Mouse (Mus musculus): ENCODE data around the gene Stfa3. TPM values are rescaled to one million over a fixed set of nuclear protein-coding genes. Genes with fewer than 3 reads are reported as not detected.
"Not testable (repeated sequence)": the region's sequence is repeated elsewhere in the genome, so short reads cannot be mapped to it uniquely, and the experiment has no call there.

Gene Stfa3
- polyA plus RNA-seq, 1 experiment: not detected

DNA sequence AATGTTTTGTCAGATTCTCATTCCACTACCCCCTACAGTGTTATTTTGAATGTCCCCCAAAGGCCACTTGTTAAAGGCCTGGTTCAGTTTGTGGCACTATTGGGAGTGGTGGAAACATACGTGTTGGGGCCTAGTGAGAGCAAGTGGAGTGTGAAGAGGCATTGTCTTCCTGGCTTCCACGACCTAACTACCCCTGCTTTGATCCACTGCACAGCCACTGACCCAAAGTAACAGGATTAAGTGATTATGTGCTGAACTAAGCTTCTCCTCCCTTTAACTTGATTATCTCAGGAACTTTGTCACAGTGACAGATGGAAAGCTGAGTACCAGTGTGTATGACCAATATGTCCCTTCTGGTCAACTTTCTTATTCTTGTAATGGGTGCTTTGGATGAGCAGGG lies 5.2 kb upstream of the Stfa3 start:
- Histone ChIP-seq H3ac (ENCODE audit: control insufficient read depth, insufficient read length) (no peak overlapping the region), H3K79me2 (ENCODE audit: control insufficient read depth, insufficient read depth) (no peaks in the 10 kb centered on the region), H3K36me3 (ENCODE audit: control insufficient read depth, insufficient read depth) (no peaks in the 10 kb centered on the region), H3K27me3 (ENCODE audit: control insufficient read depth, insufficient read depth, insufficient read length) (no peaks in the 10 kb centered on the region), H3K4me3 (no peak overlapping the region), H3K4me2 (ENCODE audit: low read depth) (no peak overlapping the region)
- TF ChIP-seq USF1 (IDR thresholded peaks at IDR 0.05; ENCODE audit: low read depth): no peak
- no peak for TF ChIP-seq CEBPB (IDR thresholded peaks at IDR 0.05; ENCODE audit: insufficient read depth, poor library complexity, severe bottlenecking)
- TF ChIP-seq TCF12 (IDR thresholded peaks at IDR 0.05; ENCODE audit: insufficient read depth, poor library complexity, severe bottlenecking): no peak
- no peak for TF ChIP-seq REST (IDR thresholded peaks at IDR 0.05; ENCODE audit: insufficient read depth, insufficient read length)
- TF ChIP-seq MYOD1 (IDR thresholded peaks at IDR 0.05; ENCODE audit: control insufficient read depth in 1 of 3, insufficient read length in 2 of 3, low read depth in 2 of 3): no peak
- no peak for TF ChIP-seq E2F4 (IDR thresholded peaks at IDR 0.05; ENCODE audit: insufficient read depth)
- no peak for TF ChIP-seq MYOG (IDR thresholded peaks at IDR 0.05; ENCODE audit: control insufficient read depth in 1 of 3, insufficient read depth in 1 of 3, insufficient read length in 2 of 3, low read depth in 2 of 3)
- TF ChIP-seq POLR2AphosphoS2 (IDR thresholded peaks at IDR 0.05; ENCODE audit: insufficient read length, low read depth): no peak
- no peak for TF ChIP-seq MAX (IDR thresholded peaks at IDR 0.05; ENCODE audit: low read depth)
- TF ChIP-seq POLR2A (IDR thresholded peaks at IDR 0.05; ENCODE audit: insufficient read length, low read depth): no peak
- TF ChIP-seq SRF (IDR thresholded peaks at IDR 0.05; ENCODE audit: control insufficient read depth, insufficient read length, low read depth): no peak
- TF ChIP-seq TCF3 (IDR thresholded peaks at IDR 0.05; ENCODE audit: insufficient read length, low read depth): no peak

DNA sequence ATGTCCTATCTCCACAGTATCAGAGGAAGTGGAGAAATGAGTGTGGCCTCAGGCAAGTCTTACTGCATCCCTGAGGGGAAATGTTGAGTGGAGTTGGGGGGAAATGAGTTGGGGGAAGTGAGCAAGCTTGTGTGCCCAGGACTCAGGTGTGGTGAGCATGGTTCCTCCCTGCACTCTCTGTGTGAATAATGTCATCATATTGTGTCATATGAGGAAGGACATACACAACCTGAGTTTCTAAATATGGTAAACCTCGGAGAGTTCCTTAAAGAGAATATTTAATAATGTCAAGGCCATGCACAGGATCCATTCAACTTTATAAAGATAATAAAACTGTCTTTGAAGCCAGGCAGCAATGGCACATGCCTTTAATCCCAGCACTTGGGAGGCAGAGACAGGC lies 34.2 kb downstream of the Stfa3 start:
- not testable (repeated sequence) for H3ac ChIP-seq (ENCODE audit: control insufficient read depth, insufficient read length); H3K79me2 ChIP-seq (ENCODE audit: control insufficient read depth, insufficient read depth); H3K36me3 ChIP-seq (ENCODE audit: control insufficient read depth, insufficient read depth); H3K4me3 ChIP-seq; H3K27me3 ChIP-seq (ENCODE audit: control insufficient read depth, insufficient read depth, insufficient read length); H3K4me2 ChIP-seq (ENCODE audit: low read depth)

DNA sequence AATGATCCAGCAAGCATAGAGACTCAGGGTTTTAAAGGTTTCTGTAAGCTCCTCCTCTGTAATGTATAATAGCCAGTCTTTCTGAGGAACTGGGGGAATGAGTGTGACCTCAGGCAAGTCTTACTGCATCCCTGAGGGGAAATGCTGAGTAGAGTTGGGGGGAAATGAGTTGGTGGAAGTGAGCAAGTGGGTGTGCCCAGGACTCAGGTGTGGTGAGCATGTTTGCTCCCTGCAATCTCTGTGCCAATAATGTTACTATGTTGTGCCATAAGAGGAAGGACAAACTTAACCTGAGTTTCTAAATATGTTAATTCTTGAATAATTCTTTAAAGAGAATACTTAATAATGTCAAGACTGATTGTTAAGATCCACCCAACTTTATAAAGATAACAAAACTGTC lies 46.8 kb downstream of the Stfa3 start, which contains the start of gene Stfa2:
Gene Stfa2 (minus strand): TSS at position 101 of the 400 bp plus-strand sequence.
- TF ChIP-seq MYOG (IDR thresholded peaks at IDR 0.05; ENCODE audit: control insufficient read depth in 1 of 3, insufficient read depth in 1 of 3, insufficient read length in 2 of 3, low read depth in 2 of 3) (no peak), SRF (IDR thresholded peaks at IDR 0.05; ENCODE audit: control insufficient read depth, insufficient read length, low read depth) (no peak), POLR2A (IDR thresholded peaks at IDR 0.05; ENCODE audit: insufficient read length, low read depth) (no peak), TCF12 (IDR thresholded peaks at IDR 0.05; ENCODE audit: insufficient read depth, poor library complexity, severe bottlenecking) (no peak), POLR2AphosphoS2 (IDR thresholded peaks at IDR 0.05; ENCODE audit: insufficient read length, low read depth) (no peak), REST (IDR thresholded peaks at IDR 0.05; ENCODE audit: insufficient read depth, insufficient read length) (no peak), CEBPB (IDR thresholded peaks at IDR 0.05; ENCODE audit: insufficient read depth, poor library complexity, severe bottlenecking) (no peak), USF1 (IDR thresholded peaks at IDR 0.05; ENCODE audit: low read depth) (no peak), MAX (IDR thresholded peaks at IDR 0.05; ENCODE audit: low read depth) (no peak), MYOD1 (IDR thresholded peaks at IDR 0.05; ENCODE audit: control insufficient read depth in 1 of 3, insufficient read length in 2 of 3, low read depth in 2 of 3) (no peak), TCF3 (IDR thresholded peaks at IDR 0.05; ENCODE audit: insufficient read length, low read depth) (no peak)
- Histone ChIP-seq H3K4me3 (no peak within 1 kb of the TSS), H3K27me3 (ENCODE audit: control insufficient read depth, insufficient read depth, insufficient read length) (no peaks in the 10 kb centered on the region)

More for the DNA sequence above, 46.8 kb downstream of the Stfa3 start, which contains the start of gene Stfa2:
- no peak within 1 kb of the TSS for H3ac ChIP-seq (ENCODE audit: control insufficient read depth, insufficient read length)
- no peak within 1 kb of the TSS for H3K4me2 ChIP-seq (ENCODE audit: low read depth)
- H3K79me2 ChIP-seq (ENCODE audit: control insufficient read depth, insufficient read depth): no peaks in the 10 kb centered on the region
- H3K36me3 ChIP-seq (ENCODE audit: control insufficient read depth, insufficient read depth): no peaks in the 10 kb centered on the region

Other genes with a start within 250 kb of the Stfa3 start
- not detected for gene Gm5416, start 245.0 kb downstream of the Stfa3 start, polyA plus RNA-seq (2012; fragmentation: generic; extraction: Trizol)
- gene 2010005H15Rik, start 233.9 kb downstream of the Stfa3 start, polyA plus RNA-seq (2012; fragmentation: generic; extraction: Trizol): not detected
- not detected for gene Stfa1, start 178.4 kb downstream of the Stfa3 start, polyA plus RNA-seq (2012; fragmentation: generic; extraction: Trizol)
- gene BC117090, start 121.1 kb downstream of the Stfa3 start, polyA plus RNA-seq (2012; fragmentation: generic; extraction: Trizol): not detected
- not detected for gene BC100530, start 87.6 kb downstream of the Stfa3 start, polyA plus RNA-seq (2012; fragmentation: generic; extraction: Trizol)
- gene Stfa2, start 46.9 kb downstream of the Stfa3 start, polyA plus RNA-seq (2012; fragmentation: generic; extraction: Trizol): not detected
- 0.08 TPM for gene Casr, start 106.7 kb upstream of the Stfa3 start, polyA plus RNA-seq (2012; fragmentation: generic; extraction: Trizol)
- not detected for gene Cd86, start 210.7 kb upstream of the Stfa3 start, polyA plus RNA-seq (2012; fragmentation: generic; extraction: Trizol)
- gene Ildr1, start 238.6 kb upstream of the Stfa3 start, polyA plus RNA-seq (2012; fragmentation: generic; extraction: Trizol): not detected